Mouse (Mus musculus) CH12.LX (cell line): ENCODE measurements at regions not wholly inside any gene's neighbourhood (a gene's known extent, or its start where the extent isn't known, plus 50 kb on each side); places are given as distances from the start of the nearest gene placed in this dataset.
A peak's percentile ranks its signal among the peaks of the same experiment; 100 is the strongest.

Experiments
- DNase-seq: peaks from one replicate; pipeline ENCODE4 v3.0.0-alpha.2; 2013; ENCODE audit errors: extremely low read depth
- H3K27ac ChIP-seq: 2 replicates; pipeline ENCODE4 v1.5.1; 2012; ENCODE audit warnings: low read depth, mild to moderate bottlenecking, control low read depth, moderate library complexity; ENCODE audit not compliant: insufficient read depth
- H3K27me3 ChIP-seq: replicated peaks from 2 replicates; pipeline ENCODE3; 2012; ENCODE audit warnings: inconsistent platforms
- H3K36me3 ChIP-seq, 2 experiments: replicated peaks in 1 of 2; 2 replicates each; pipeline versions ENCODE3 to v1.6.1; 2012; ENCODE audit warnings: inconsistent platforms in 1 of 2, low read length in 1 of 2, mild to moderate bottlenecking in 1 of 2, mixed read lengths in 1 of 2, moderate library complexity in 1 of 2; ENCODE audit not compliant: control insufficient read depth in 1 of 2, insufficient read depth in 1 of 2
- H3K4me1 ChIP-seq, 2 experiments: 2 replicates each; pipeline ENCODE4 v1.6.1; 2012; ENCODE audit warnings: inconsistent platforms in 1 of 2, moderate library complexity in 1 of 2; ENCODE audit not compliant: insufficient read depth in 2 of 2, control insufficient read depth in 1 of 2
- H3K4me2 ChIP-seq: 2 replicates; pipeline ENCODE4 v1.6.1; 2012; ENCODE audit warnings: low read depth, mild to moderate bottlenecking, control low read depth; ENCODE audit not compliant: poor library complexity, insufficient read depth, severe bottlenecking
- H3K4me3 ChIP-seq, 3 experiments: fragments of 150-350 bp in 1 of 3; sonication (generic) in 1 of 3; replicated peaks in 1 of 3; 2 replicates each; pipeline versions ENCODE3 to v1.5.1; 2011 to 2012; ENCODE audit warnings: low read depth in 2 of 3, low read length in 2 of 3, mild to moderate bottlenecking in 2 of 3, moderate library complexity in 2 of 3, control low read depth in 1 of 3, improper control_type of control experiment in 1 of 3, inconsistent platforms in 1 of 3, mixed read lengths in 1 of 3; ENCODE audit not compliant: poor library complexity in 1 of 3
- H3K79me2 ChIP-seq: replicated peaks from 2 replicates; pipeline ENCODE4 v1.6.1; 2012; ENCODE audit warnings: mild to moderate bottlenecking, moderate library complexity; ENCODE audit not compliant: control insufficient read depth, poor library complexity, insufficient read depth, severe bottlenecking; ENCODE audit errors: extremely low read depth
- H3K9ac ChIP-seq: 2 replicates; pipeline ENCODE4 v1.6.1; 2012; ENCODE audit warnings: low read depth, mild to moderate bottlenecking, control low read depth, moderate library complexity; ENCODE audit not compliant: insufficient read depth
- H3K9me3 ChIP-seq: replicated peaks from 2 replicates; pipeline ENCODE3; 2012; ENCODE audit warnings: low read length, inconsistent platforms, mixed read lengths
- CHD2 ChIP-seq: IDR thresholded peaks from 2 replicates; pipeline ENCODE4 v1.6.1; 2011; ENCODE audit warnings: low read length, improper control_type of control experiment
- CTCF ChIP-seq, 2 experiments: IDR thresholded peaks in 1 of 2; conservative IDR thresholded peaks in 1 of 2; 2 replicates each; pipeline ENCODE4 v1.5.1; 2011 to 2012; ENCODE audit warnings: low read depth in 2 of 2, low read length in 2 of 2, improper control_type of control experiment in 1 of 2, inconsistent platforms in 1 of 2, mild to moderate bottlenecking in 1 of 2, moderate library complexity in 1 of 2
- HCFC1 ChIP-seq: IDR thresholded peaks from 2 replicates; pipeline ENCODE4 v1.6.1; 2012; ENCODE audit warnings: low read depth, mild to moderate bottlenecking, inconsistent platforms, low read length, improper control_type of control experiment
- IRF4 ChIP-seq: IDR thresholded peaks from 2 replicates; pipeline ENCODE4 v1.6.1; 2014; ENCODE audit warnings: low read depth, mild to moderate bottlenecking, inconsistent platforms, low read length, improper control_type of control experiment
- MAFK ChIP-seq: IDR thresholded peaks from 2 replicates; pipeline ENCODE4 v1.6.1; 2011; ENCODE audit warnings: low read length, improper control_type of control experiment; ENCODE audit not compliant: insufficient replicate concordance
- MAZ ChIP-seq: IDR thresholded peaks from 2 replicates; pipeline ENCODE4 v1.6.1; 2012; ENCODE audit warnings: low read depth, mild to moderate bottlenecking, inconsistent platforms, low read length, improper control_type of control experiment, moderate library complexity
- PAX5 ChIP-seq: IDR thresholded peaks from 2 replicates; pipeline ENCODE4 v1.6.1; 2012; ENCODE audit warnings: low read length, inconsistent platforms, mixed read lengths
- RCOR1 ChIP-seq: conservative IDR thresholded peaks from 2 replicates; pipeline ENCODE4 v1.6.1; 2012; ENCODE audit warnings: low read depth, mild to moderate bottlenecking, inconsistent platforms, low read length, improper control_type of control experiment
- TCF12 ChIP-seq: IDR thresholded peaks from 2 replicates; pipeline ENCODE4 v1.6.1; 2014; ENCODE audit warnings: low read depth, mild to moderate bottlenecking, inconsistent platforms, low read length, improper control_type of control experiment
- USF1 ChIP-seq: IDR thresholded peaks from 2 replicates; pipeline ENCODE4 v1.6.1; 2014; ENCODE audit warnings: low read depth, mild to moderate bottlenecking, inconsistent platforms, low read length, improper control_type of control experiment
- USF2 ChIP-seq: conservative IDR thresholded peaks from 2 replicates; pipeline ENCODE4 v1.6.1; 2011; ENCODE audit warnings: low read depth, low read length, improper control_type of control experiment
- ZKSCAN1 ChIP-seq: IDR thresholded peaks from 2 replicates; pipeline ENCODE4 v1.6.1; 2012; ENCODE audit warnings: low read depth, inconsistent platforms, low read length, improper control_type of control experiment, borderline replicate concordance
- ZMIZ1 ChIP-seq: IDR thresholded peaks from 2 replicates; pipeline ENCODE4 v1.6.1; 2012; ENCODE audit warnings: low read depth, mild to moderate bottlenecking, inconsistent platforms, low read length, improper control_type of control experiment
- dilution Hi-C: fragments of 300-500 bp; cut with MboI; formaldehyde crosslinking; loops from 2 replicates; pipeline ENCODE4 v1.14.3; 2020; ENCODE audit warnings: low sequenced_read_pairs; ENCODE audit not compliant: extremely low pct_unique_long_range_greater_than_20kb, extremely low pct_ligation_motif_present
- in situ Hi-C: fragments of 300-500 bp; cut with MboI; formaldehyde crosslinking; loops from 3 replicates; pipeline ENCODE4 v1.14.3; 2019; ENCODE audit warnings: low sequenced_read_pairs, low pct_ligation_motif_present, low pct_unique_long_range_greater_than_20kb, mixed read lengths

- H3K27ac ChIP-seq: no peak overlapping the region
- dilution Hi-C loops (no loop called here), in situ Hi-C loops (loop anchor here (5.0 kb wide), 1 partner anchor 126 kb away; no protein-coding TSS in a partner anchor)
- H3K4me2 ChIP-seq: no peak overlapping the region
- no peaks in the 10 kb centered on the region for H3K36me3 ChIP-seq
- H3K4me1 ChIP-seq: peaks cover 39 to 80% of the 10 kb centered on the region in 2 experiments
- H3K9me3 ChIP-seq: peaks cover 4% of the 10 kb centered on the region
- H3K9ac ChIP-seq: no peak overlapping the region
- DNase-seq: no peak
- H3K27me3 ChIP-seq: no peaks in the 10 kb centered on the region
- H3K4me3 ChIP-seq: no peak overlapping the region
- H3K79me2 ChIP-seq: no peaks in the 10 kb centered on the region
- TF ChIP-seq USF1: no peak
These were observed 149.3 kb downstream of the Zfp36l1 start for GRCm38 (mm10) chr12:79963443-79964025.

GRCm38 (mm10) chr12:79962649-79963236 lies 150.1 kb downstream of the Zfp36l1 start:
- in situ Hi-C loops: loop anchor here (5.0 kb wide), 1 partner anchor 125 kb away; no protein-coding TSS in a partner anchor

GRCm38 (mm10) chr12:79961881-79962280 lies 150.9 kb downstream of the Zfp36l1 start:
- Histone ChIP-seq H3K9ac (no peak overlapping the region), H3K27me3 (no peaks in the 10 kb centered on the region), H3K4me2 (no peak overlapping the region), H3K4me1 (peaks cover 38 to 76% of the 10 kb centered on the region in 2 experiments), H3K79me2 (no peaks in the 10 kb centered on the region), H3K4me3 (no peak overlapping the region), H3K9me3 (peaks cover 4% of the 10 kb centered on the region), H3K27ac (no peak overlapping the region), H3K36me3 (no peaks in the 10 kb centered on the region)
- no peak for DNase-seq
- in situ Hi-C loops: loop anchor here (5.0 kb wide), 1 partner anchor 125 kb away; no protein-coding TSS in a partner anchor
- dilution Hi-C loops: no loop called here
- TF ChIP-seq TCF12: no peak
- no peak for TF ChIP-seq ZKSCAN1
- TF ChIP-seq MAZ: no peak
- no peak for TF ChIP-seq IRF4
- no peak for TF ChIP-seq ZMIZ1
- TF ChIP-seq HCFC1: no peak
- no peak for TF ChIP-seq CHD2

More at GRCm38 (mm10) chr12:79962649-79963236, 150.1 kb downstream of the Zfp36l1 start:
- H3K36me3 ChIP-seq: no peaks in the 10 kb centered on the region
- no peak for TF ChIP-seq PAX5
- TF ChIP-seq MAFK: peak; percentile 68; the same call in 1 of the 2 replicates
- no peak for TF ChIP-seq USF1
- no peak for TF ChIP-seq USF2
- TF ChIP-seq RCOR1: no peak
- no peak for TF ChIP-seq CTCF (conservative IDR thresholded peaks at IDR 0.05 in 1 of 2, IDR thresholded peaks at IDR 0.05 in 1 of 2; ENCODE audit: low read depth in 2 of 2, low read length in 2 of 2)
- H3K4me2 ChIP-seq: no peak overlapping the region
- H3K9ac ChIP-seq: no peak overlapping the region
- no peaks in the 10 kb centered on the region for H3K79me2 ChIP-seq
- DNase-seq: no peak
- H3K27me3 ChIP-seq: no peaks in the 10 kb centered on the region
- peaks cover 4% of the 10 kb centered on the region for H3K9me3 ChIP-seq
- dilution Hi-C loops: no loop called here
- peaks cover 38 to 77% of the 10 kb centered on the region in 2 experiments for H3K4me1 ChIP-seq
- H3K4me3 ChIP-seq: no peak overlapping the region
- H3K27ac ChIP-seq: no peak overlapping the region
